Comparison of ENCODE assay signal across 8 mouse cellular contexts in genomic region chr11:32221225-32221950, GRCm38 (mm10). TPM values are rescaled to one million over a fixed set of nuclear protein-coding genes. Genes with fewer than 3 reads are reported as not detected.
DNase-seq lines count a peak whose midpoint lies in the region; ATAC-seq and TF ChIP-seq lines count a peak whose summit lies in the region.

No protein-coding gene starts in this region.

- peak overlapping the region; percentile 62 for H3K4me3 ChIP-seq in layer of hippocampus, adult 2 months
- H3K4me3 ChIP-seq in hindbrain, embryonic 14.5 days (replicated peaks; ENCODE audit: low read length): peak overlapping the region; percentile 66
- peak overlapping the region; percentile 63 for H3K4me3 ChIP-seq in liver, embryonic 16.5 days (ENCODE audit: low read depth, low read length)
- H3K4me3 ChIP-seq in olfactory bulb, adult 2 months (ENCODE audit: insufficient read depth, low read depth, low read length): peak overlapping the region; percentile 72

- 1% methylated on average over 38 of the region's 46 CpGs for WGBS in hindbrain, embryonic 14.5 days
- 1% methylated on average over 46 of the region's 46 CpGs for WGBS in liver, embryonic 16.5 days (ENCODE audit: insufficient replicate concordance)
- WGBS in olfactory bulb, adult 2 months: 7% methylated on average over 46 of the region's 46 CpGs

- TF ChIP-seq POLR2A in olfactory bulb, adult 2 months (IDR thresholded peaks at IDR 0.05; ENCODE audit: insufficient read depth, low read depth, low read length): no peak

- DNase-seq in layer of hippocampus, adult 2 months (ENCODE audit: low spot score in 2 of 2): no peak
- DNase-seq in layer of hippocampus, adult 11-12 months (ENCODE audit: low spot score): no peak
- DNase-seq in adrenal gland, postnatal 25 days: peak; percentile 53
- DNase-seq in gastrocnemius, adult 18-20 months (ENCODE audit: low spot score): peak; percentile 64
- DNase-seq in hindbrain, embryonic 14.5 days (ENCODE audit: low spot score): no peak

- H3K9ac ChIP-seq in hindbrain, embryonic 14.5 days: peak overlapping the region; percentile 78
- peak overlapping the region; percentile 63 for H3K9ac ChIP-seq in liver, embryonic 16.5 days (ENCODE audit: low read depth, low read length)

- peak; percentile 43 for ATAC-seq in hindbrain, embryonic 14.5 days (ENCODE audit: low FRiP score)
- peak; percentile 31; the same call in 1 of the 2 replicates for ATAC-seq in liver, embryonic 16.5 days (ENCODE audit: low read depth)
- ATAC-seq in inflammation-experienced regulatory T-cells, adult 6 months: no peak

- H3K9me3 ChIP-seq in hindbrain, embryonic 14.5 days (ENCODE audit: control insufficient read depth, low read length): no peaks in the 10 kb centered on the region
- no peaks in the 10 kb centered on the region for H3K9me3 ChIP-seq in liver, embryonic 16.5 days (replicated peaks; ENCODE audit: control insufficient read depth, low read length)

- H3K27me3 ChIP-seq in hindbrain, embryonic 14.5 days (ENCODE audit: control insufficient read depth, insufficient read depth, low read length): peaks cover 26% of the 10 kb centered on the region
- peaks cover 76% of the 10 kb centered on the region for H3K27me3 ChIP-seq in liver, embryonic 16.5 days (ENCODE audit: control insufficient read depth, insufficient read depth, low read depth, low read length)

- H3K27ac ChIP-seq in layer of hippocampus, adult 2 months: peak overlapping the region; percentile 88
- peak overlapping the region; percentile 78 for H3K27ac ChIP-seq in hindbrain, embryonic 14.5 days
- peak overlapping the region; percentile 51; the same call in 1 of the 2 replicates for H3K27ac ChIP-seq in liver, embryonic 16.5 days (ENCODE audit: low read length)
- peak overlapping the region; percentile 33 for H3K27ac ChIP-seq in olfactory bulb, adult 2 months (ENCODE audit: insufficient read depth, low read depth, low read length)

- H3K4me1 ChIP-seq in hindbrain, embryonic 14.5 days (replicated peaks; ENCODE audit: control insufficient read depth, insufficient read depth, low read length): peaks cover 20% of the 10 kb centered on the region
- H3K4me1 ChIP-seq in liver, embryonic 16.5 days (ENCODE audit: control insufficient read depth, low read depth, low read length): peaks cover 34% of the 10 kb centered on the region
- peaks cover 37% of the 10 kb centered on the region for H3K4me1 ChIP-seq in olfactory bulb, adult 2 months (ENCODE audit: control insufficient read depth, insufficient read depth, low read length)

- TF ChIP-seq CTCF in layer of hippocampus, adult 2 months (conservative IDR thresholded peaks at IDR 0.05): no peak
- TF ChIP-seq CTCF in olfactory bulb, adult 2 months (IDR thresholded peaks at IDR 0.05; ENCODE audit: insufficient read depth, low read depth, low read length): no peak

- H3K4me2 ChIP-seq in hindbrain, embryonic 14.5 days (replicated peaks): peak overlapping the region; percentile 99
- peak overlapping the region; percentile 67 for H3K4me2 ChIP-seq in liver, embryonic 16.5 days (ENCODE audit: low read depth, low read length)

- no peaks in the 10 kb centered on the region for H3K36me3 ChIP-seq in hindbrain, embryonic 14.5 days (replicated peaks; ENCODE audit: control insufficient read depth, insufficient read depth)
- H3K36me3 ChIP-seq in liver, embryonic 16.5 days (ENCODE audit: control insufficient read depth, insufficient read depth): no peaks in the 10 kb centered on the region

RNA-seq across cellular contexts. Expression of gene Rhbdf1, which starts 0.7 kb away (rescaled TPM):
- 10 to 100 TPM; 13.4 to 13.8 TPM for total RNA-seq in layer of hippocampus, adult 2 months (2021)
- 27.6 and 27.9 TPM in 2 replicates for total RNA-seq in adrenal gland, postnatal 25 days (2021)
- total RNA-seq in gastrocnemius, adult 18-20 months (2021): 10 to 100 TPM; 17.8 to 17.9 TPM
- polyA plus RNA-seq in hindbrain, embryonic 14.5 days (2014; fragmentation: Nextera tagmentation; extraction: Ambion mirVana): 18.9 and 20.0 TPM in 2 replicates
- polyA plus RNA-seq in liver, embryonic 16.5 days (2015; fragmentation: Nextera tagmentation; extraction: Ambion mirVana): 5.8 and 6.5 TPM in 2 replicates
- polyA plus RNA-seq in olfactory bulb, adult 2 months (2012; ENCODE audit: insufficient read depth, insufficient read length, low replicate concordance, missing spikeins): not detected in 2 replicates
- under 1 TPM in 1 of 3 experiments, not detected in 2; 0.70 TPM for polyA plus RNA-seq in inflammation-experienced regulatory T-cells, adult 6 months (2017; shearing (Covaris generic))

RNA-seq across cellular contexts. Expression of gene Mpg, which starts 4.9 kb away (rescaled TPM):
- total RNA-seq in layer of hippocampus, adult 2 months (2021): 10 to 100 TPM; 15.6 to 20.5 TPM
- total RNA-seq in adrenal gland, postnatal 25 days (2021): 18.5 and 22.9 TPM in 2 replicates
- total RNA-seq in gastrocnemius, adult 18-20 months (2021): 1 to 10 TPM; 4.1 to 4.4 TPM
- polyA plus RNA-seq in hindbrain, embryonic 14.5 days (2014; fragmentation: Nextera tagmentation; extraction: Ambion mirVana): 29.7 and 37.5 TPM in 2 replicates
- polyA plus RNA-seq in liver, embryonic 16.5 days (2015; fragmentation: Nextera tagmentation; extraction: Ambion mirVana): 18.5 and 19.6 TPM in 2 replicates
- not detected in 2 replicates for polyA plus RNA-seq in olfactory bulb, adult 2 months (2012; ENCODE audit: insufficient read depth, insufficient read length, low replicate concordance, missing spikeins)
- 10 to 100 TPM; 26.3 to 35.5 (median 32.8) TPM for polyA plus RNA-seq in inflammation-experienced regulatory T-cells, adult 6 months (2017; shearing (Covaris generic))

RNA-seq across cellular contexts. Expression of gene Snrnp25, which starts 16.2 kb away (rescaled TPM):
- 10 to 100 TPM; 20.6 to 22.4 TPM for total RNA-seq in layer of hippocampus, adult 2 months (2021)
- 11.3 and 15.4 TPM in 2 replicates for total RNA-seq in adrenal gland, postnatal 25 days (2021)
- 10 to 100 TPM in 1 of 2 experiments, 1 to 10 TPM in 1; 9.3 to 12.1 TPM for total RNA-seq in gastrocnemius, adult 18-20 months (2021)
- 48.6 and 49.9 TPM in 2 replicates for polyA plus RNA-seq in hindbrain, embryonic 14.5 days (2014; fragmentation: Nextera tagmentation; extraction: Ambion mirVana)
- polyA plus RNA-seq in liver, embryonic 16.5 days (2015; fragmentation: Nextera tagmentation; extraction: Ambion mirVana): 58.1 and 63.4 TPM in 2 replicates
- not detected in 2 replicates for polyA plus RNA-seq in olfactory bulb, adult 2 months (2012; ENCODE audit: insufficient read depth, insufficient read length, low replicate concordance, missing spikeins)
- polyA plus RNA-seq in inflammation-experienced regulatory T-cells, adult 6 months (2017; shearing (Covaris generic)): 10 to 100 TPM; 52.9 to 74.7 (median 56.9) TPM

RNA-seq across cellular contexts. Expression of gene Il9r, which starts 21.3 kb away (rescaled TPM):
- total RNA-seq in layer of hippocampus, adult 2 months (2021): not detected
- not detected in 2 replicates for total RNA-seq in adrenal gland, postnatal 25 days (2021)
- total RNA-seq in gastrocnemius, adult 18-20 months (2021): not detected
- polyA plus RNA-seq in hindbrain, embryonic 14.5 days (2014; fragmentation: Nextera tagmentation; extraction: Ambion mirVana): not detected in 2 replicates
- not detected in 2 replicates for polyA plus RNA-seq in liver, embryonic 16.5 days (2015; fragmentation: Nextera tagmentation; extraction: Ambion mirVana)
- polyA plus RNA-seq in olfactory bulb, adult 2 months (2012; ENCODE audit: insufficient read depth, insufficient read length, low replicate concordance, missing spikeins): not detected in 2 replicates
- 1 to 10 TPM; 2.8 to 5.4 (median 4.9) TPM for polyA plus RNA-seq in inflammation-experienced regulatory T-cells, adult 6 months (2017; shearing (Covaris generic))

RNA-seq across cellular contexts. Expression of gene Nprl3, which starts 46.1 kb away (rescaled TPM):
- total RNA-seq in layer of hippocampus, adult 2 months (2021): 10 to 100 TPM; 62.0 to 64.1 TPM
- 79.0 and 83.9 TPM in 2 replicates for total RNA-seq in adrenal gland, postnatal 25 days (2021)
- total RNA-seq in gastrocnemius, adult 18-20 months (2021): 10 to 100 TPM; 20.1 to 27.4 TPM
- polyA plus RNA-seq in hindbrain, embryonic 14.5 days (2014; fragmentation: Nextera tagmentation; extraction: Ambion mirVana): 23.7 and 35.3 TPM in 2 replicates
- polyA plus RNA-seq in liver, embryonic 16.5 days (2015; fragmentation: Nextera tagmentation; extraction: Ambion mirVana): 30.8 and 31.5 TPM in 2 replicates
- not detected in 2 replicates for polyA plus RNA-seq in olfactory bulb, adult 2 months (2012; ENCODE audit: insufficient read depth, insufficient read length, low replicate concordance, missing spikeins)
- polyA plus RNA-seq in inflammation-experienced regulatory T-cells, adult 6 months (2017; shearing (Covaris generic)): 10 to 100 TPM; 27.3 to 55.0 (median 45.7) TPM

Comparison
In these comparisons a context has a peak if more than half of its experiments do, and no peak if none do; other contexts are left out.
1. DNase-seq: peak in adrenal gland, postnatal 25 days (single experiment) and gastrocnemius, adult 18-20 months (single experiment); none in layer of hippocampus, adult 2 months (0 of 2), layer of hippocampus, adult 11-12 months (single experiment) and hindbrain, embryonic 14.5 days (single experiment).
2. H3K27ac ChIP-seq: peak in every context shown above with its lines; median percentile 88 in layer of hippocampus, adult 2 months; 78 in hindbrain, embryonic 14.5 days; 51 in liver, embryonic 16.5 days; 33 in olfactory bulb, adult 2 months.
3. RNA of gene Mpg, which starts 4.9 kb away (polyA plus RNA-seq): 29.7 to 37.5 TPM in hindbrain, embryonic 14.5 days, 26.3 to 35.5 TPM in inflammation-experienced regulatory T-cells, adult 6 months and 18.5 to 19.6 TPM in liver, embryonic 16.5 days; not detected in olfactory bulb, adult 2 months; every median in the first group is over 10 times any median in the second.
4. RNA of gene Snrnp25, which starts 16.2 kb away (polyA plus RNA-seq): 58.1 to 63.4 TPM in liver, embryonic 16.5 days, 52.9 to 74.7 TPM in inflammation-experienced regulatory T-cells, adult 6 months and 48.6 to 49.9 TPM in hindbrain, embryonic 14.5 days; not detected in olfactory bulb, adult 2 months; every median in the first group is over 10 times any median in the second.
5. Peak in every context shown above with its lines, with median percentiles within 50 percentile points of each other: H3K4me3 ChIP-seq.